Mouse (Mus musculus): ENCODE results near the gene Lrrc8d. TPM values are rescaled to one million over a fixed set of nuclear protein-coding genes. Genes with fewer than 3 reads are reported as not detected.

The Lrrc8d gene
- total and polyA plus RNA-seq, 3 experiments, result 11.4 to 258 (median 21.9) TPM

GRCm38 (mm10) chr5:105745324-105745723 lies 45.6 kb downstream of the Lrrc8d start:
- H3K36me3 ChIP-seq (ENCODE audit: control insufficient read depth in 1 of 2, insufficient read depth in 2 of 2, low read length in 2 of 2), result peaks cover 5 to 10% of the 10 kb centered on the region in 2 experiments; a peak in 3 of 4 replicates
- H3K4me3 ChIP-seq (ENCODE audit: control insufficient read depth in 1 of 2, insufficient read depth in 1 of 2, low read depth in 2 of 2, low read length in 2 of 2), result no peak overlapping the region
- H3K9me3 ChIP-seq (replicated peaks; ENCODE audit: insufficient read depth, low read length), result no peaks in the 10 kb centered on the region
- peaks cover 24% of the 10 kb centered on the region for H3K79me2 ChIP-seq (ENCODE audit: control insufficient read depth, insufficient read depth, low read length, poor library complexity)
- no peak for DNase-seq (ENCODE audit: low read depth, low spot score)
- no peak overlapping the region for H3K27ac ChIP-seq (ENCODE audit: control insufficient read depth, low read depth, low read length)
- H3K9ac ChIP-seq (ENCODE audit: control insufficient read depth, low read depth, low read length, poor library complexity, severe bottlenecking), result no peak overlapping the region
- H3K27me3 ChIP-seq (ENCODE audit: control insufficient read depth in 1 of 2, insufficient read depth in 2 of 2, low read length in 2 of 2), result no peaks in the 10 kb centered on the region
- no peaks in the 10 kb centered on the region; a peak in 2 of 4 replicates for H3K4me1 ChIP-seq (ENCODE audit: control insufficient read depth in 1 of 2, insufficient read depth in 2 of 2, low read length in 2 of 2)
- no peak for TF ChIP-seq ZC3H11A (IDR thresholded peaks at IDR 0.05; ENCODE audit: low read depth, low read length)
- no peak for TF ChIP-seq NELFE (IDR thresholded peaks at IDR 0.05; ENCODE audit: low read depth, low read length)
- TF ChIP-seq UBTF (IDR thresholded peaks at IDR 0.05; ENCODE audit: borderline replicate concordance, insufficient read depth, low read depth, low read length), result no peak
- no peak for TF ChIP-seq ELF1 (IDR thresholded peaks at IDR 0.05; ENCODE audit: low read depth, low read length)
- TF ChIP-seq USF1 (IDR thresholded peaks at IDR 0.05; ENCODE audit: low read depth, low read length), result no peak
- no peak for TF ChIP-seq SIN3A (IDR thresholded peaks at IDR 0.05; ENCODE audit: low read length)

- no peaks in the 10 kb centered on the region; a peak in 2 of 4 replicates for H3K4me1 ChIP-seq (ENCODE audit: control insufficient read depth in 1 of 2, insufficient read depth in 2 of 2, low read length in 2 of 2)
- no peak overlapping the region for H3K27ac ChIP-seq (ENCODE audit: control insufficient read depth, low read depth, low read length)
- no peaks in the 10 kb centered on the region for H3K27me3 ChIP-seq (ENCODE audit: control insufficient read depth in 1 of 2, insufficient read depth in 2 of 2, low read length in 2 of 2)
- no peak for DNase-seq (ENCODE audit: low read depth, low spot score)
- TF ChIP-seq MAZ (IDR thresholded peaks at IDR 0.05; ENCODE audit: low read depth, low read length), result no peak
- TF ChIP-seq HCFC1 (IDR thresholded peaks at IDR 0.05; ENCODE audit: low read depth, low read length), result no peak
- TF ChIP-seq POLR2A (IDR thresholded peaks at IDR 0.05; ENCODE audit: control insufficient read depth in 1 of 2, insufficient read depth in 1 of 2, low read depth in 1 of 2, low read length in 2 of 2, poor library complexity in 1 of 2), result no peak
- no peak for TF ChIP-seq MYB (IDR thresholded peaks at IDR 0.05; ENCODE audit: low read depth, low read length)
- no peaks in the 10 kb centered on the region for H3K9me3 ChIP-seq (replicated peaks; ENCODE audit: insufficient read depth, low read length)
- H3K79me2 ChIP-seq (ENCODE audit: control insufficient read depth, insufficient read depth, low read length, poor library complexity), result peaks cover 21% of the 10 kb centered on the region
- no peak overlapping the region for H3K4me3 ChIP-seq (ENCODE audit: control insufficient read depth in 1 of 2, insufficient read depth in 1 of 2, low read depth in 2 of 2, low read length in 2 of 2)
- no peak overlapping the region for H3K9ac ChIP-seq (ENCODE audit: control insufficient read depth, low read depth, low read length, poor library complexity, severe bottlenecking)
- peaks cover 5 to 8% of the 10 kb centered on the region in 2 experiments; a peak in 3 of 4 replicates for H3K36me3 ChIP-seq (ENCODE audit: control insufficient read depth in 1 of 2, insufficient read depth in 2 of 2, low read length in 2 of 2)
These were observed 46.2 kb downstream of the Lrrc8d start for GRCm38 (mm10) chr5:105745927-105746454.

- peak; percentile 41 for DNase-seq (ENCODE audit: low read depth, low spot score)
- no peaks in the 10 kb centered on the region for H3K27me3 ChIP-seq (ENCODE audit: control insufficient read depth in 1 of 2, insufficient read depth in 2 of 2, low read length in 2 of 2)
- TF ChIP-seq CTCF (IDR thresholded peaks at IDR 0.05 in 2 of 3, conservative IDR thresholded peaks at IDR 0.05 in 1 of 3; ENCODE audit: control insufficient read depth in 1 of 3, insufficient read depth in 1 of 3, low read depth in 2 of 3, low read length in 3 of 3, poor library complexity in 1 of 3, severe bottlenecking in 1 of 3) (no peak), MAX (IDR thresholded peaks at IDR 0.05; ENCODE audit: low read length) (no peak), ZC3H11A (IDR thresholded peaks at IDR 0.05; ENCODE audit: low read depth, low read length) (no peak), POLR2AphosphoS2 (IDR thresholded peaks at IDR 0.05; ENCODE audit: low read length) (no peak), TAL1 (IDR thresholded peaks at IDR 0.05; ENCODE audit: low read length) (peak; percentile 72), NELFE (IDR thresholded peaks at IDR 0.05; ENCODE audit: low read depth, low read length) (no peak), E2F4 (IDR thresholded peaks at IDR 0.05; ENCODE audit: borderline replicate concordance, low read depth, low read length) (no peak), ZKSCAN1 (IDR thresholded peaks at IDR 0.05; ENCODE audit: low read depth, low read length) (no peak), RCOR1 (IDR thresholded peaks at IDR 0.05; ENCODE audit: low read depth, low read length) (no peak), ETS1 (IDR thresholded peaks at IDR 0.05; ENCODE audit: low read depth, low read length) (0 out of 2 replicates have a peak, but pooled peaks have one; percentile 15), TCF12 (IDR thresholded peaks at IDR 0.05; ENCODE audit: low read depth, low read length) (no peak), EP300 (IDR thresholded peaks at IDR 0.05; ENCODE audit: low read depth in 1 of 2, low read length in 2 of 2) (peak; percentile 7 to 37; a peak in 2 of 4 replicates), USF2 (IDR thresholded peaks at IDR 0.05; ENCODE audit: borderline replicate concordance in 1 of 2, insufficient read depth in 1 of 2, low read depth in 1 of 2, low read length in 2 of 2) (no peak), MAZ (IDR thresholded peaks at IDR 0.05; ENCODE audit: low read depth, low read length) (no peak), MYB (IDR thresholded peaks at IDR 0.05; ENCODE audit: low read depth, low read length) (no peak), TBP (IDR thresholded peaks at IDR 0.05; ENCODE audit: low read depth, low read length) (no peak), GATA1 (IDR thresholded peaks at IDR 0.05; ENCODE audit: low read depth, low read length) (peak; percentile 22; the same call in 1 of the 2 replicates), NRF1 (IDR thresholded peaks at IDR 0.05; ENCODE audit: insufficient read depth, low read depth, low read length, poor library complexity, severe bottlenecking) (no peak)
- H3K79me2 ChIP-seq (ENCODE audit: control insufficient read depth, insufficient read depth, low read length, poor library complexity), result peaks cover 28% of the 10 kb centered on the region
- peaks cover 5 to 6% of the 10 kb centered on the region in 2 experiments for H3K4me1 ChIP-seq (ENCODE audit: control insufficient read depth in 1 of 2, insufficient read depth in 2 of 2, low read length in 2 of 2)
- no peak overlapping the region for H3K27ac ChIP-seq (ENCODE audit: control insufficient read depth, low read depth, low read length)
- no peak overlapping the region for H3K9ac ChIP-seq (ENCODE audit: control insufficient read depth, low read depth, low read length, poor library complexity, severe bottlenecking)
- no peaks in the 10 kb centered on the region for H3K9me3 ChIP-seq (replicated peaks; ENCODE audit: insufficient read depth, low read length)
- H3K4me3 ChIP-seq (ENCODE audit: control insufficient read depth in 1 of 2, insufficient read depth in 1 of 2, low read depth in 2 of 2, low read length in 2 of 2), result no peak overlapping the region
- H3K36me3 ChIP-seq (ENCODE audit: control insufficient read depth in 1 of 2, insufficient read depth in 2 of 2, low read length in 2 of 2), result peaks cover 2 to 12% of the 10 kb centered on the region in 2 experiments
These were observed 55.0 kb downstream of the Lrrc8d start for GRCm38 (mm10) chr5:105754803-105755202.

Measured in MEL (cell line).